Mouse (Mus musculus) B cell, adult 2 months (primary cell): ENCODE measurements around the gene Plscr2.
"Not testable (repeated sequence)": the region's sequence is repeated elsewhere in the genome, so short reads cannot be mapped to it uniquely, and the experiment has no call there.

Source experiments
- DNase-seq, 2 experiments: peaks; one replicate each; pipeline ENCODE4 v3.0.0; 2022

The Plscr2 gene

GRCm38 (mm10) chr9:92273956-92274762 lies 1.2 kb upstream of the Plscr2 start:
- no peak for DNase-seq

GRCm38 (mm10) chr9:92276360-92276759 lies 958 bp downstream of the Plscr2 start:
- DNase-seq: no peak

GRCm38 (mm10) chr9:92280048-92280447 lies 4.6 kb downstream of the Plscr2 start:
- no peak for DNase-seq

DNA sequence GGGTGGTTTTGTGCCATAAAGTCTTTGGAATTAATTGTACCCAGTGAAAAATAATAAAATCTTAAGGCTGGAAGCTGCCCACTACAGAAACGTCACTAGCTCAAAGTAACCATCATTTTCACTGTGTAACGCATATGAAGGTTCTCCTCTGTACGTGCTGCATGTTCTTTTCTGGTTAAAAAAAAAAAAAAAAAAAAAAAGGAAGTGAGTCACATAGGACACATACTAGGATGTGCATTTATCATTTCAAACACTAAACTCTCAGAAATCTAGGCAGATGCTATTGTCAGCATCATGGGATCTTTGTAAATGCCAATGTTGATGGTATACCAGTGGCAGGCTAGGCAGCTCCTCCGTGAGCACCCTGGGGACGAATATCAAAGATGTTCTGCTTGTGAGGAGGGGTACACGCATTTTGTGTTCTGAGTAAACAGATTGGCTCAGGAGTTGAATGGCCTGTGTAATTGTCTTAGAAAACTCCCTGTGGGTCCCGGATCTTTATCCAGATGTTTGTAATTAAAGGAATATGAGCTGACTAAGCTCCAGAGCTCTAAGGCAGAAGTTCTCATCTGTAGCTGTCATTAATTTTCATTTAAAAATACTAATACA lies 7.3 kb downstream of the Plscr2 start:
- no peak for DNase-seq

- DNase-seq: no peak
Measured at GRCm38 (mm10) chr9:92289675-92290074, 14.3 kb downstream of the Plscr2 start.

GRCm38 (mm10) chr9:92292169-92292568 lies 16.8 kb downstream of the Plscr2 start:
- no peak for DNase-seq

- DNase-seq: no peak
Measured at GRCm38 (mm10) chr9:92292922-92293321, 17.5 kb downstream of the Plscr2 start.

DNA sequence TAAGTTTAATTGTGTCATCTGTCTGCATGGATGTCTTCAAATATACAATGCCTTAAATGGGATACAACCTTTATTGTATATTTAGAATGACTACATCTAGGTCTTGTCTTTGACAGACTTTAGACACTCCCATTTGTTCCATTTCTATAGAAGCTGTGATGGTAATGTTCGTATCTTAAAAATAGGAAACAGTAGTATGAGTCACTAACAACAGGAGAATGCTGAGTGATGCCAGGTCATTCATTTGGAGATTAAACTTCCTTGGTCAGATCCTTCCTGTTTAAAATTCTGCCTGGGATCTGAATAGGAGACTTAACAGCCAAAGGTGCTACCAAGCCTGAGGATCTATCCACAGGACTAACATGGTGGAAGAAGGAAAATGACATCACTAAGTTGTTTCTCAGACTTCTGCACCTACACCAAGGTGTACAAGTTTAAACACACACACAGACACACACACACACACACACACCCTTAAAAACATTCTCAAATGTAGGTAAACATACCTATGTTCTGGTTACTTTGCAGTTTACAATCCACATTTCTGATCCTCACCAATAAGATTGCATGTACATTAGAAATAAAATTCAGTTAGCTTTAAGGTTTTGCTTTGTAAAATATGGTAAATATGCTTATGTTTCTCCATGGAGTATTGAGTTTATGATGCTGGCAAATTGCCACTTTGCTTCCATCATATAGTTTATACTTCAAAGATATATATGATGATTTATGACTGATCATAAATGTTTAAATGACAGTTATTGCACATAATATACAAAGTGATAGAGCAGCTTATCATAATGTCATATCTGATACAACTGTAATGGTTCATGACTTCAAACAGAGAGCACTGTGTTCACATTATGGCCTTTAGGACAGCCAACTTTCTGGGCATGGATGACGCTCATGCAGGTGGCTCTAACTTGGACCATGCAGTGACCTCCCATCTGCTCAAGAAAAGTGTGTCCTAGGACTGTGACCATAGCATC lies 18.5 kb downstream of the Plscr2 start:
- no peak for DNase-seq

DNA sequence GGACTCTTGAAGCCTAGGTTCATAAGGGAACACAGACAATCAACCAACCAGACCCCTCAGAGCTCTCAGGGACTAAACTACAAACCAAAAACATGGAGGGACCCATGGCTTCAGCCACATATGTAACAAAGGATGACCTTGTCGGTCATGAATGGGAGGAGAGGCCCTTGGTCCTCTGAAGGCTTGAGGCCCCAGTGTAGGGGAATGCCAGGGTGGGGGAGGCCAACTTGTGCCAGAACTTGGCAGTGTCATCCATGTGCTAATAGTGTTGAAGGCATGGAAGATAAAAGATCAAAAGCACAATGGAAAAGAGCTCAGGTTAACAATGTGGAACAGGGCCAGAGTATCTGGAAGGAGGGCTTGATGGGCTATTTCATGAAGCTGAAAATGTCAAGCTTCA lies 22.9 kb downstream of the Plscr2 start:
- no peak for DNase-seq

GRCm38 (mm10) chr9:92301213-92301612 lies 25.8 kb downstream of the Plscr2 start:
- no peak for DNase-seq

DNA sequence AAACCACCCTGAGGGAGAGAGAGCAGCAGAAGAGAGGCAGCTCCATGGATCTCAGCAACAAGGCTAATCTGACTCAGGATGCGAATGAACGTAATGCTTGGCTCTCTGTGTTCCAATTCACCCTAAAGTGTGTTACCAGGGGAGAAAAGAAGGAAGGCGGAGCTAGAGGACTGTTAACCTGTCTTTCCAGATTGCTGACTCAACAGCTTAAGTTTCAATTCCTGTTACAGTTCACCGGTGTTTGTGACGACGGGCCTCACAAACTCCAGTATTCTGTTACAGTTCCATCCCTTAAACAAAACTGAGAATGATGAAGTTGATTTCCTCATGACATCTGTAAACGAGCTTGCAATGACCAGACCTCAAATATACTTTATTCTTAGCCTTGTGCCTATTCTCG lies 29.7 kb downstream of the Plscr2 start:
- DNase-seq: no peak

DNA sequence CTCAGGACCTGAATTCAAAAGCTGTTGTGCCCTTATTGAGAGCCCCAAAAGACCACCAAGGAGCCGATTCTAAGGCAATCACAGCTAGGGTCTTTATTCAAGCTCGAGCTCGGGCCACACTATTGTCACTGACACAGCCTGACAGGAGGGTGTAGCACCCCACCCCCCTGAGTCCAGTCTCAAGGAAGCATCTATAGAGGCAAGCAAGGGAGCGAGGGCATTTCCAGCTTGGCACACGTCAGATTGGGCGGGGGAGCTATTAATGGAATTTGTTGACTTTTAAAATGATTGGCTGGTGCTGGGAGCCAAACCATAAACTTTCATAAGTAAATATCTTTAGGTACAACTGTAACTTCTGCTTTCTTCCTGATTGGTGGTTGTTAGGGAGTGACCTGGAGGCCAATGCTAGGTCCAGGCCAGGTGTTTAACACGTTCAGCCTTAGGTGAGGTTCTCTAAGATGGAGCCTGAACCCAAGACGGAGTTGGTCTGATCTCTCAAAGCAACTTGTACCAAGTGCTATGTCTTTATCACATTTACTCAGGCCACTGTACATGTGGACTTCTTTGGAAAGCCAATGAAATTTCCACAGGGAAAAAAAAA lies 30.3 kb downstream of the Plscr2 start:
- no peak for DNase-seq

DNA sequence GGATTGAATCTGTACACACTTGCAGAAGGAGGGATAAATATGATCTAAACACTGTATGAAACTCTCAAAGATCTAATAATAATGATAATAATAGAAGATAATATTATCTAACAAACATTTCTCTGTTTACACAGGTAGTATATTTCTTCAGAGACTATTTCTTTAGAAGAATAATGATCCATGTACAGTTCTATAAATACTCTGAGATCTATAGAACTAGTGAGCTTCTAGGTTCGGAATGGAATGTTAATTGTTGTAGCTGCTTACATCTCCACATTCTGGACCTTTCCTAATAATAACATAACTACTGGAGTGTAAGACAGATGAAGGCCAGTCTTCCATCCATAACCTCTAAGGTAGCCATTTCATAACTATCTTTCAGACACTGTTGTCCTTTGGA lies 33.7 kb downstream of the Plscr2 start, which contains the start of gene 1700057G04Rik:
1700057G04Rik (plus strand) TSS at position 301 of the 400 bp plus-strand sequence.
- no peak for DNase-seq

- DNase-seq: no peak
Measured at GRCm38 (mm10) chr9:92316791-92317190, 41.4 kb downstream of the Plscr2 start.

- not testable (repeated sequence) for DNase-seq
Measured at GRCm38 (mm10) chr9:92325936-92326335, 50.5 kb downstream of the Plscr2 start.

- no peak for DNase-seq
Measured at GRCm38 (mm10) chr9:92326813-92327212, 51.4 kb downstream of the Plscr2 start.

- no peak for DNase-seq
Measured at GRCm38 (mm10) chr9:92331383-92331782, 56.0 kb downstream of the Plscr2 start.

DNA sequence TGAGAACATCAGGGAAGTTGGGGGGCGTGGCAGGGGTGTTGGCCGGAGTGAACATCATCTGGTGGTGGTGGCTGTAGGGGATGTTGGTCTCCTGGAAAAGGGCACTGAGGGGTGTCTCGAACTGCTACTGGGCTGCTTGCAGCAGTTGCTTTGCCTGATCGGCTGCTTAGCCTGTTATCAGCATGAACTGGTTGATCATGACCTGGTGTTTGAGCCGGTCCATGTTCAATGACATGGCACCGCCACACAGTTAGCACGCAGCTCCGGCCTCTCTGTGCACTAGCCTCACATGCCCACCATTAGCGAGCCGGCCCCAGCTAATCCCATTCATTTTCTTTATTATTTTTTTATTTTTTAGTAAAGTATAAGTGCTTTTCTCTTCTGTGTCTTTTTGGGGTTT lies 59.4 kb downstream of the Plscr2 start:
- no peak for DNase-seq

- DNase-seq: no peak
Measured at GRCm38 (mm10) chr9:92335277-92335818, 59.9 kb downstream of the Plscr2 start.

- no peak for DNase-seq
Measured at GRCm38 (mm10) chr9:92337063-92337462, 61.7 kb downstream of the Plscr2 start.

DNA sequence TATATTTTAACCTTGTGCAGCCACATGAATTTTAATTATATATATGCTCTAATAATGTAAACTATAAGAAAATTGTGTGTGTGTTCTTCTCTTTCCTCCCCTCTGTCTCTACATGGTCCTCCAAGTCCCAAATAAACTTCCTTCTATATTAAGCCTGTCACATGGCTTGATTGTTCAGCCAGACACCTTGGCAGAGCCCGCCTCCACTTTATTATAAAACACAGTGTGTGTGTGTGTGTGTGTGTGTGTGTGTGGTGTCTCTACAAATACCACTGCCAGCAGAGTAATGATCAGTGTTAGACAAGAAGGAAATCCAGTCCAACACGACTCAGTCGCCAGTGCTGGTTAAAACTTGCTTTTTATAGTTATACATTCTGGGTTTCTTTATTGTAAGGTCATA lies 62.3 kb downstream of the Plscr2 start:
- no peak for DNase-seq

GRCm38 (mm10) chr9:92338954-92339353 lies 63.6 kb downstream of the Plscr2 start:
- no peak for DNase-seq
